16 mouse cellular contexts compared by ENCODE assay signal in the genomic region with DNA sequence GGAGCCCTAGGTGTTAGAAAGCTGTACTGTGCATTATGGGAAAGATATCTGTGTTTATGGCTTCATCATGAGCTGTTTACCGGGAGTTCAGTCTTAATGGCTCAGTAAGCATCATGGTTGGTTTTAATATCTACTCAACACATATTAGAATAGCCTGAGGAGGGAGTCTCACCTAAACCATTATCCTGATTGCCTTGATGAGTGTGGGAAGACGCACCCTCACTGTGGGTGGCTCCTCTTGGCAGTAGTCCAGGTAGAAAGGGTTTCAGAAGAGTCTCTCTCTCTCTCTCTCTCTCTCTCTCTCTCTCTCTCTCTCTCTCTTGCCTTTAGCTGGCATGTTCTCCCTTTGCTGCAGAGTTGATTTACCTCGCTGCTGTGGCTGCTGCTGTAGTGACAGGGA. TPM values are rescaled to one million over a fixed set of nuclear protein-coding genes. Genes with fewer than 3 reads are reported as not detected.
"Had no signal": no experiment of that assay in that cellular context is flagged by ENCODE, and none has a peak within 500 bp of the region (broad histone marks: within the 10 kb centered on the region; RNA-seq: fewer than 3 reads in every experiment).

No protein-coding gene starts in this region.

- H3K4me2 ChIP-seq: limb, embryonic 15.5 days; liver, embryonic 13.5 days; lung, embryonic 15.5 days; midbrain, embryonic 13.5 days had no signal

- DNase-seq: kidney, adult 18-20 months; kidney, postnatal 14 days; liver, embryonic 13.5 days; liver, postnatal 0 days; lung, postnatal 14 days; retina, postnatal 1 day; right cerebral cortex, postnatal 4 days; spleen, adult 18-20 months; thymus, adult 2 months; thymus, postnatal 25 days had no signal

- H3K4me3 ChIP-seq: left cerebral cortex, adult 2 months; limb, embryonic 15.5 days; liver, embryonic 13.5 days; lung, embryonic 15.5 days; megakaryocyte, embryonic 14.5 days; midbrain, embryonic 13.5 days had no signal

- H3K27ac ChIP-seq: left cerebral cortex, adult 2 months; limb, embryonic 15.5 days; liver, embryonic 13.5 days; lung, embryonic 15.5 days; macrophage; midbrain, embryonic 13.5 days had no signal

- ATAC-seq: liver, postnatal 0 days; midbrain, embryonic 13.5 days had no signal

- H3K4me1 ChIP-seq: limb, embryonic 15.5 days; liver, embryonic 13.5 days; megakaryocyte, embryonic 14.5 days; midbrain, embryonic 13.5 days had no signal

- H3K27me3 ChIP-seq: limb, embryonic 15.5 days; liver, embryonic 13.5 days; lung, embryonic 15.5 days; midbrain, embryonic 13.5 days had no signal

- H3K36me3 ChIP-seq: limb, embryonic 15.5 days; liver, embryonic 13.5 days; lung, embryonic 15.5 days; midbrain, embryonic 13.5 days had no signal

- H3K9me3 ChIP-seq: limb, embryonic 15.5 days; liver, embryonic 13.5 days; lung, embryonic 15.5 days; megakaryocyte, embryonic 14.5 days; midbrain, embryonic 13.5 days had no signal

- H3K9ac ChIP-seq: limb, embryonic 15.5 days; liver, embryonic 13.5 days; liver, postnatal 0 days; lung, embryonic 15.5 days; midbrain, embryonic 13.5 days had no signal

RNA-seq across cellular contexts. Expression of a gene that starts 34.4 kb away (rescaled TPM):
- polyA plus RNA-seq: macrophage had no signal
